Mouse (Mus musculus) embryonic facial prominence, embryonic 14.5 days (tissue): Measurements from ENCODE around the gene Rhbg. TPM values are rescaled to one million over a fixed set of nuclear protein-coding genes. Genes with fewer than 3 reads are reported as not detected.

Experiments
- ATAC-seq: fragments of 200-750 bp; cut with Nextera tagmentation; 2 replicates; pipeline ENCODE4 v1.8.0; 2017; ENCODE audit warnings: low read depth, moderate number of reproducible peaks, moderate TSS enrichment
- DNase-seq: peaks from one replicate; pipeline ENCODE4 v3.0.0-alpha.2; 2015; ENCODE audit warnings: low spot score
- H3K27ac ChIP-seq: fragments of 300-500 bp; sonication (generic); replicated peaks from 2 replicates; pipeline ENCODE4 v1.5.1; 2014; ENCODE audit warnings: low read depth, mild to moderate bottlenecking, low read length, moderate library complexity
- H3K27me3 ChIP-seq: fragments of 300-500 bp; sonication (generic); replicated peaks from 2 replicates; pipeline ENCODE4 v1.6.1; 2014; ENCODE audit warnings: low read length; ENCODE audit not compliant: control insufficient read depth, insufficient read depth
- H3K36me3 ChIP-seq: fragments of 300-500 bp; sonication (generic); 2 replicates; pipeline ENCODE4 v1.6.1; 2014; ENCODE audit warnings: low read length, mixed read lengths; ENCODE audit not compliant: control insufficient read depth, insufficient read depth
- H3K4me1 ChIP-seq: fragments of 300-500 bp; sonication (generic); 2 replicates; pipeline ENCODE4 v1.6.1; 2014; ENCODE audit warnings: antibody characterized with exemption, low read length; ENCODE audit not compliant: control insufficient read depth, insufficient read depth
- H3K4me2 ChIP-seq: fragments of 300-500 bp; sonication (generic); 2 replicates; pipeline ENCODE4 v1.6.1; 2014; ENCODE audit warnings: low read depth, mild to moderate bottlenecking, low read length, moderate library complexity, mixed read lengths
- H3K4me3 ChIP-seq: fragments of 300-500 bp; sonication (generic); 2 replicates; pipeline ENCODE4 v1.5.1; 2014; ENCODE audit warnings: low read depth, mild to moderate bottlenecking, low read length
- H3K9ac ChIP-seq: fragments of 300-500 bp; sonication (generic); 2 replicates; pipeline ENCODE4 v1.6.1; 2014; ENCODE audit warnings: low read depth, mild to moderate bottlenecking, low read length, moderate library complexity, mixed read lengths
- H3K9me3 ChIP-seq: fragments of 300-500 bp; sonication (generic); 2 replicates; pipeline ENCODE4 v1.6.1; 2016; ENCODE audit warnings: low read length; ENCODE audit not compliant: control insufficient read depth
- WGBS: fragments of 180-500 bp; shearing (Covaris S2); extraction: QIAGEN DNeasy Blood & Tissue Kit; methylation state at CpG from one replicate; pipeline ENCODE4 v1.1.7; 2014; 5-methylcytosine and 5-hydroxymethylcytosine counted together
- polyA plus RNA-seq: library from polyadenylated mRNA; unstranded; fragments of >200 nt; fragmentation: Nextera tagmentation; extraction: Ambion mirVana; gene quantifications from 2 replicates; pipeline ENCODE4 v1.2.1, GENCODE M21; 2014

Gene Rhbg
- polyA plus RNA-seq, 1 experiment from 2014 or later, result 4.1 TPM

DNA sequence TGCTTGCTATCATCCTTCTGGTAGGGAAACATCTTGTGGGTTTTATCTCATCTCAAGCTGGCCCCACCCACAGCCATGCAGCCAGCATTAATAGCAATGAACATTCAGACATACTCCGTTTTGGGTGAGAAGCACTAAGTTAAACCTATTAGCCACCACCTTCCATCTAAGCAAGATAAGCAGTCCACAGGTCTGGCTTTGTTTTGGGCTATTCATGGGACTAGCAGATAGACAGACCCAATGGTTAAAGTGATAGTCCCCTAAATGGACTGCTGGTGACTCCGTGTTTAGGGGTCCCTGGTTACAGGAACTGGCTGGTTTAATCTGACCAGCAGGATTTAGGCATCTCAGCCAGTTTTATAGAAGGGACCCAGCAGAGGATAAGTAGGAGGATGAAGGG, 41.5 kb downstream of the Rhbg start:
- DNase-seq (no peak), ATAC-seq (no peak)
- Histone ChIP-seq H3K4me1 (0 out of 2 replicates have a peak, but pooled peaks cover 9% of the 10 kb centered on the region), H3K9me3 (no peaks in the 10 kb centered on the region), H3K27me3 (peaks cover 98% of the 10 kb centered on the region), H3K9ac (no peak overlapping the region), H3K36me3 (no peaks in the 10 kb centered on the region), H3K4me2 (0 out of 2 replicates have a peak overlapping the region, but pooled peaks have one; percentile 3), H3K27ac (no peak overlapping the region), H3K4me3 (no peak overlapping the region)
- 2% methylated on average over 2 of the region's 2 CpGs for WGBS

GRCm38 (mm10) chr3:88212356-88212755, 42.2 kb downstream of the Rhbg start:
- Histone ChIP-seq H3K27ac (no peak overlapping the region), H3K9ac (no peak overlapping the region), H3K4me1 (0 out of 2 replicates have a peak, but pooled peaks cover 9% of the 10 kb centered on the region), H3K9me3 (no peaks in the 10 kb centered on the region), H3K36me3 (no peaks in the 10 kb centered on the region), H3K4me2 (no peak overlapping the region), H3K4me3 (no peak overlapping the region), H3K27me3 (peaks cover 100% of the 10 kb centered on the region)
- ATAC-seq (no peak), DNase-seq (no peak)
- WGBS, result 6% methylated on average over 1 of the region's 1 CpGs

DNA sequence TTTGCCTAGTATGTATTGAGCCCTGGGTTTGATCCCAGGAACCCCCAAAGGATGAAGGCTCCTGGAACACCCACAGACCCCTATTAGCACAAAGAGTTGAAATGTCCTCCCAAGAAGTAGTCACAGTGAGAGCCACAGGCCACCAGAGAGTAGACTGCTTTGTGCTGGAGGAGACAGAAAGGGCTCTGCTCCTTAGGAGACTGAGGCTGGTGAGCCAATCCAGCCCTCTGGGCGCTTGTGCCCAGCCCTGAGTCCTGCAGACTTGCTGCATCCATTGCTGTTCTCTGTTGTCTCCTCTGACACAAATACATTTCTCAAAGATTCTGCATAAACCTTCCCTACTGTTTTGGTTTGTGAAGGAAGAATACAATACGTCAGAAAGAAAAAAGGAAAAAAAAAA, 43.6 kb downstream of the Rhbg start:
- H3K4me1 ChIP-seq, result 0 out of 2 replicates have a peak, but pooled peaks cover 9% of the 10 kb centered on the region
- no peaks in the 10 kb centered on the region for H3K36me3 ChIP-seq
- H3K9me3 ChIP-seq, result no peaks in the 10 kb centered on the region
- no peak overlapping the region for H3K9ac ChIP-seq
- WGBS, result 9% methylated on average over 2 of the region's 2 CpGs
- peaks cover 100% of the 10 kb centered on the region for H3K27me3 ChIP-seq
- DNase-seq (no peak), ATAC-seq (no peak)
- H3K4me3 ChIP-seq, result no peak overlapping the region
- H3K4me2 ChIP-seq, result no peak overlapping the region
- H3K27ac ChIP-seq, result no peak overlapping the region

GRCm38 (mm10) chr3:88210121-88210520, 44.4 kb downstream of the Rhbg start:
- Histone ChIP-seq H3K4me3 (no peak overlapping the region), H3K9me3 (no peaks in the 10 kb centered on the region), H3K27ac (no peak overlapping the region), H3K27me3 (peaks cover 100% of the 10 kb centered on the region), H3K36me3 (no peaks in the 10 kb centered on the region), H3K9ac (no peak overlapping the region), H3K4me1 (0 out of 2 replicates have a peak, but pooled peaks cover 4% of the 10 kb centered on the region), H3K4me2 (peak overlapping the region; percentile 4; the same call in 1 of the 2 replicates)
- DNase-seq (no peak), ATAC-seq (no peak)
- WGBS, result 10% methylated on average over 2 of the region's 2 CpGs

DNA sequence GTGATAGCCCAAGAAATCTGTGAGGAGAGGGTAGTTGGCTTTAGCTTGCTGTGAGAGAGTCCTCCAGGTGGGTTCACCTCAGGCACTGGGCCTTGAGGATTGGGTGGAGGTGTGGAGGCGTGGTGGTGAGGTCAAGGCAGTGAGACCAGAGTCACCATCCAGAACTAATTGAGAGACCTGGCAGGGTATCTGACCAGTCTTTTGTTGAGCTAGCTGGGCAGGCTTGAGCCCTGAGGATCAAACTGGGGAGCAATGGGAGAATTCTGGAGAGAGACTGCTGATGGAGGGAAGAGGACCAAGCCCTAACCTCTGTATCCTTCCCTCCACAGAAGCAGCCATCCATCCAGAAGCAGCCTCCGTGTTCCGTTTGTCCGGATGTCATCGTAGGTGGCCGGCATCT, 45.2 kb downstream of the Rhbg start:
- Histone ChIP-seq H3K36me3 (no peaks in the 10 kb centered on the region), H3K27ac (no peak overlapping the region), H3K4me1 (no peaks in the 10 kb centered on the region), H3K4me3 (no peak overlapping the region), H3K27me3 (peaks cover 100% of the 10 kb centered on the region), H3K9ac (no peak overlapping the region), H3K9me3 (no peaks in the 10 kb centered on the region), H3K4me2 (no peak overlapping the region)
- DNase-seq (no peak), ATAC-seq (no peak)
- 0% methylated on average over 6 of the region's 6 CpGs for WGBS

DNA sequence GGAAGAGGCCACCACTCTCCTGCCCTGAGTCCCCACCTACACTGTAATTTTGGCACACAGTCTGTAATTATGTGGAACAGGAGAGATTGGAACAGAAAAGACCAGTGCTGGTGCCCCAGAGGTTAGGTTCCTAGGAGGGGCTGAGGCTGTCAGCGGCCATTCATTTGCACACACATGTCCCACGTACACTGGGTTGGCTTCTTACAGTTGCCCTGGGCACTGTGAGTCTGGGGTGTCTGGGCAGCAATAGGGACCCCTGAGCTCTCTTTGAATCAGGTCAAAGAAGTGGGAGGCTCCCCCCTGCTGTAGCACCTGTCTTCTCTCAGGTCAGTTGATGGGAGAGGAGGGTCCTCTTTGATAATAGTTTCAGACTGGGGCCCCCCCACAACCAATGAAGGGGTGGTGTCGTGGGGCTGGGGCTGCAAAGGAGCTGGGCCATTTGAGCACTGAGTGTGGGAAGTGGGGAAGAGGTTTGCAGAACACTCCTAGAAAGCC, 46.2 kb downstream of the Rhbg start:
- Histone ChIP-seq H3K9me3 (no peaks in the 10 kb centered on the region), H3K4me1 (no peaks in the 10 kb centered on the region), H3K27me3 (peaks cover 100% of the 10 kb centered on the region), H3K27ac (no peak overlapping the region), H3K9ac (no peak overlapping the region), H3K4me3 (no peak overlapping the region), H3K4me2 (no peak overlapping the region), H3K36me3 (no peaks in the 10 kb centered on the region)
- ATAC-seq (no peak), DNase-seq (no peak)
- WGBS, result 7% methylated on average over 3 of the region's 3 CpGs

GRCm38 (mm10) chr3:88207451-88208100, 46.9 kb downstream of the Rhbg start:
- peaks cover 100% of the 10 kb centered on the region for H3K27me3 ChIP-seq
- no peaks in the 10 kb centered on the region for H3K36me3 ChIP-seq
- H3K9me3 ChIP-seq, result no peaks in the 10 kb centered on the region
- no peak overlapping the region for H3K27ac ChIP-seq
- ATAC-seq, result no peak
- no peak overlapping the region for H3K9ac ChIP-seq
- no peak overlapping the region for H3K4me2 ChIP-seq
- no peaks in the 10 kb centered on the region for H3K4me1 ChIP-seq
- no peak for DNase-seq
- WGBS, result 3% methylated on average over 10 of the region's 15 CpGs
- H3K4me3 ChIP-seq, result 0 out of 2 replicates have a peak overlapping the region, but pooled peaks have one; percentile 3

- H3K9ac ChIP-seq, result no peak overlapping the region
- no peak for DNase-seq
- H3K36me3 ChIP-seq, result no peaks in the 10 kb centered on the region
- no peak overlapping the region for H3K27ac ChIP-seq
- WGBS, result 0% methylated on average over 14 of the region's 14 CpGs
- no peak for ATAC-seq
- H3K4me3 ChIP-seq, result 0 out of 2 replicates have a peak overlapping the region, but pooled peaks have one; percentile 3
- H3K4me2 ChIP-seq, result no peak overlapping the region
- H3K4me1 ChIP-seq, result no peaks in the 10 kb centered on the region
- no peaks in the 10 kb centered on the region for H3K9me3 ChIP-seq
- H3K27me3 ChIP-seq, result peaks cover 100% of the 10 kb centered on the region
Observed at GRCm38 (mm10) chr3:88206901-88207371, 47.6 kb downstream of the Rhbg start.

DNA sequence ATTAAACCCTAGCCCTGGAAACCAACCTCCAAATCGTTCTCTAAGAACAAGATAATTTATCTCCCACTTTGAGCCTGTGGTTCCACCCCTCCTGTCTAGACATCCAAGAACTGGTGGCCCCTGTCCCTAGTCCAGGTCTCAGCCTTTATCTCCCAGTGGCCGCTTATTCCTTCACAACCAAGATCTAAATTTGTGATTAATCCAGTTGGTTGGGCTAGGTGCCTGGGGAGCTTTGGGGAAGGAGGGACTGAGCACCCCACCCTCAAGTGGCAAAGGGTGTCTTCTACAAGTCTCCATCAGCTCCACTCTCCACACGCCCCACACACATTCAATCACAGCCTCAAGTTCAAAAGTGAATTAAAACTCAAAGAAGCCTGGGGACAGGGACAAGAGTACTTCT, 48.0 kb downstream of the Rhbg start:
- Histone ChIP-seq H3K27me3 (peaks cover 100% of the 10 kb centered on the region), H3K9me3 (no peaks in the 10 kb centered on the region), H3K27ac (no peak overlapping the region), H3K4me3 (no peak overlapping the region), H3K4me2 (no peak overlapping the region), H3K9ac (no peak overlapping the region), H3K36me3 (no peaks in the 10 kb centered on the region), H3K4me1 (no peaks in the 10 kb centered on the region)
- WGBS, result 4% methylated on average over 3 of the region's 3 CpGs
- ATAC-seq, result no peak
- no peak for DNase-seq
